Mouse (Mus musculus) hindbrain, embryonic 10.5 days (tissue): ENCODE measurements around the gene Kifap3. TPM values are rescaled to one million over a fixed set of nuclear protein-coding genes. Genes with fewer than 3 reads are reported as not detected.

ENCODE experiments used
- DNase-seq: peaks from one replicate; pipeline ENCODE4 v3.0.0-alpha.2; 2017; ENCODE audit warnings: low spot score
- H3K27ac ChIP-seq: fragments of 300-500 bp; sonication (generic); 2 replicates; pipeline ENCODE4 v1.5.1; 2016; ENCODE audit warnings: mild to moderate bottlenecking, moderate library complexity
- H3K27me3 ChIP-seq: fragments of 300-500 bp; sonication (generic); 2 replicates; pipeline ENCODE4 v1.6.1; 2016; ENCODE audit warnings: mild to moderate bottlenecking; ENCODE audit not compliant: poor library complexity, insufficient read depth, severe bottlenecking
- H3K36me3 ChIP-seq: fragments of 300-500 bp; sonication (generic); 2 replicates; pipeline ENCODE4 v1.6.1; 2016; ENCODE audit warnings: mild to moderate bottlenecking, moderate library complexity
- H3K4me1 ChIP-seq: fragments of 300-500 bp; sonication (generic); replicated peaks from 2 replicates; pipeline ENCODE4 v1.6.1; 2016; ENCODE audit warnings: mild to moderate bottlenecking
- H3K4me3 ChIP-seq: fragments of 300-500 bp; sonication (generic); 2 replicates; pipeline ENCODE4 v1.5.1; 2016; ENCODE audit warnings: mild to moderate bottlenecking, moderate library complexity
- H3K9me3 ChIP-seq: fragments of 300-500 bp; sonication (generic); 2 replicates; pipeline ENCODE4 v1.6.1; 2016; ENCODE audit warnings: mild to moderate bottlenecking, moderate library complexity
- WGBS: fragments of 180-500 bp; shearing (Covaris S2); methylation state at CpG from one replicate; pipeline ENCODE4 v1.1.7; 2016; 5-methylcytosine and 5-hydroxymethylcytosine counted together
- polyA plus RNA-seq: library from polyadenylated mRNA; unstranded; fragments of >200 nt; fragmentation: Nextera tagmentation; extraction: Ambion mirVana; gene quantifications from 2 replicates; pipeline ENCODE4 v1.2.1, GENCODE M21; 2016

Kifap3 gene
- polyA plus RNA-seq, 1 experiment from 2014 or later, result 36.9 TPM

DNA sequence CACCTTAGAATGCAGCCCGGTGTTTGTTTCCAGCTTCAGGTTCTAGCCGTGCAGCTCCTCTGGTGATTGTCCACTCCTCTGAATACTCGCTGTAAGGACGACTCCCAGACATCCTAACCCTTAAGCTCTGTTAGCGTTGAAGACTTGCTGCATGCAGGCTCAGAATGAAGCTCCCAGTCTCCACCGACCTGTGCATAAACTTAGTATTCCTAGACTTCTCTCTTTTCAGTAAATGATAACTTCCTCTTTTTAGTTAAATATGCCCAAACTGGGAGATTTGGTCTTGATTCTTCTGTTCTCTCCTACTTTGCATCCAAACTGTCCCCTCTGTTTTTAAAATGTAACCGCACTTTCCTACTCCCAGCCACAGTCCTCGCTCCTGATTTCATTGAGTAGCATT is 61.2 kb downstream of the Kifap3 start:
- H3K9me3 ChIP-seq, result no peaks in the 10 kb centered on the region
- no peaks in the 10 kb centered on the region for H3K4me1 ChIP-seq
- no peaks in the 10 kb centered on the region for H3K27me3 ChIP-seq
- no peak for DNase-seq
- H3K27ac ChIP-seq, result no peak overlapping the region
- WGBS, result 88% methylated on average over 8 of the region's 8 CpGs
- H3K36me3 ChIP-seq, result 0 out of 2 replicates have a peak, but pooled peaks cover 8% of the 10 kb centered on the region
- no peak overlapping the region for H3K4me3 ChIP-seq

DNA sequence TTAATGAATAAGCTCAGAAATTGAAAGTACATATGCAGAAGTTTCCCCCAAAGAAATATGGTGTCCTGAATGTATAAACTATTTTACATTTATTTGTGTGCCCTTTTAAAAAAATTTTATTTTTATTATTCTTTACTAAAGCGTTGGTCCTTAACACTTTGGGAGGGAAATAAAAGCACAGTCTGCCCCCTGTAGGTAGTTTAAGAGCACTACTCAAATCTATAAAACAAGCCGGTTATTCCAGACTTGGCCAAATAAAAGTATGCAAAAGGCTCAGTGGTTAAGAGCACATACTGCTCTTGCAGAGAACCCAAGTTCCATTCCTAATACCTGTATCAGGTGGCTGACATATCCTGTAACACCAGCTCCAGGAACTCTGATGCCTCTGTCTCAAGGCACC is 62.9 kb downstream of the Kifap3 start:
- H3K4me3 ChIP-seq, result no peak overlapping the region
- H3K36me3 ChIP-seq, result 0 out of 2 replicates have a peak, but pooled peaks cover 8% of the 10 kb centered on the region
- H3K4me1 ChIP-seq, result no peaks in the 10 kb centered on the region
- no peaks in the 10 kb centered on the region for H3K27me3 ChIP-seq
- no peak overlapping the region for H3K27ac ChIP-seq
- WGBS, result 60% methylated on average over 2 of the region's 2 CpGs
- no peak for DNase-seq
- no peaks in the 10 kb centered on the region for H3K9me3 ChIP-seq

DNA sequence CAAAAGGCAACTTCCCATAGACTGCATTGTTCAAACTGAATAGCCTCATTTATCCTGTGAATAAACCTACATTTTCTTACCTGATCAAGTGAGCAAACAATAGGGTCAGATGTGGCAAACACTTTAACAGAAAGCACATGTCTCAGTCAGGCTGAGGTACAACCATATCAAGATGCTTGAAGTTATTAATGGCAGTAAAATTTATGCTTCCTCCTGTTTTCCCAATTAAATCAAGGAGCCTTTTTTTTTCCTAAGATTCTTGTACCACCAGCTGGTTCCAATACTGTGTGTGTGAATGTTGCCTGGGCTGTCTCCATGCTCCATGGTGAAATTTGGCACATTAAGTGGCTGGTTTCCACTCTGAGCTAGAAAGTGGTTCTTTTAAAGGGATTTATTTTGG is 64.5 kb downstream of the Kifap3 start:
- Histone ChIP-seq H3K36me3 (peaks cover 12% of the 10 kb centered on the region), H3K27me3 (no peaks in the 10 kb centered on the region), H3K4me3 (no peak overlapping the region), H3K9me3 (no peaks in the 10 kb centered on the region), H3K27ac (no peak overlapping the region), H3K4me1 (no peaks in the 10 kb centered on the region)
- no peak for DNase-seq

DNA sequence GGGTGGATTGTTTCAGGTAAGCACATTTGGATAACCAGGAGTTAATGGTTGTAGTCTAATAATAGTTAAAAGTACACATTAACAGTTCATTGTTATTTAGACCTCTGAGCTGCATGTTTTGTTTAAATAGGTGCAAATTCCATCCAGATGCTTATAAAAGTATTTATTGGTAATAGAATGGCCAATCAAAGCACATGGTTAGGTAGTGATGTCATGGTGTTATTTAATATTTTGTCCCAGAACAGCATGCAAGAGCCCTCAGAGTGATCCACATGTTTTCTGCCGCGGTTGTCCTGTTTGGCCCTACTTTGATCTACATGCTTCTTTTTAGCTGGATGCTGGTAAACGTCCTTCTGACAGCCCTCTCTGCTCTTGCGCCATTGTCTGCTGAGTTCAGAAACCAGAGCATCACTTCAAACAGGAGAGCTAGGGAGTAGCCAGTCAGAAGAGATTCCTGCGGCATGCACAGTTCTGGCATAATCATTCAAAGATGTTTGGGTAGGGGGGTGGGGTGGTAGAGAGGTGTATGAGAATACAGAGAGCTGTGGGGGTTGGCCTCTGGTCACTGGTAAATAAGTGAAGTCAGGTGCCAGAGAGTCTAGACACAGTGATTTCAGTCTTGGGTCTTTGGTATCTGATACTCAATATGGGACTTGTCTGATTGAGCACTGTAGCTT is 73.6 kb downstream of the Kifap3 start:
- no peak overlapping the region for H3K4me3 ChIP-seq
- H3K9me3 ChIP-seq, result no peaks in the 10 kb centered on the region
- 63% methylated on average over 5 of the region's 5 CpGs for WGBS
- no peaks in the 10 kb centered on the region for H3K27me3 ChIP-seq
- DNase-seq, result peak; percentile 45
- H3K27ac ChIP-seq, result no peak overlapping the region
- H3K36me3 ChIP-seq, result peaks cover 23% of the 10 kb centered on the region
- no peaks in the 10 kb centered on the region for H3K4me1 ChIP-seq

DNA sequence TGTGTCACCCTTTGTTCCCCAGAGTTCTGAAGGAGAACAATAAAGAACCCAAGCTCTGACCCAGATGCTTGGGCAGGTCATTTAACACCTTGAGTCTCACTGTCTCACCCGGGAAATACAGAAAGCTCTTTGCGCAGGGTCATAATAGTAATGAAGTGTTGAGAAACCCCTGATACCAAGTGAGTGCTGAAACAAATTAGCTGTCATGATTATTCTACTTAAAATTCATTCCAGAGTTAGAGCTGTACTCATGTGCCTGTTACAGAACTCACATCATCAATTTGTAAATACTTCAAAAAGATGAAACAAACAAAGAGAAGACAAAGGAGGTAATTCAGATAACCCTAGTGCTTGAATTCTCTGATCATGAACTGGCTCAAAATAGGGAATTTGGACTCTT is 79.0 kb downstream of the Kifap3 start:
- WGBS, result 91% methylated on average over 2 of the region's 2 CpGs
- Histone ChIP-seq H3K27ac (no peak overlapping the region), H3K36me3 (peaks cover 44% of the 10 kb centered on the region), H3K4me1 (no peaks in the 10 kb centered on the region), H3K4me3 (no peak overlapping the region), H3K27me3 (no peaks in the 10 kb centered on the region), H3K9me3 (no peaks in the 10 kb centered on the region)
- no peak for DNase-seq

DNA sequence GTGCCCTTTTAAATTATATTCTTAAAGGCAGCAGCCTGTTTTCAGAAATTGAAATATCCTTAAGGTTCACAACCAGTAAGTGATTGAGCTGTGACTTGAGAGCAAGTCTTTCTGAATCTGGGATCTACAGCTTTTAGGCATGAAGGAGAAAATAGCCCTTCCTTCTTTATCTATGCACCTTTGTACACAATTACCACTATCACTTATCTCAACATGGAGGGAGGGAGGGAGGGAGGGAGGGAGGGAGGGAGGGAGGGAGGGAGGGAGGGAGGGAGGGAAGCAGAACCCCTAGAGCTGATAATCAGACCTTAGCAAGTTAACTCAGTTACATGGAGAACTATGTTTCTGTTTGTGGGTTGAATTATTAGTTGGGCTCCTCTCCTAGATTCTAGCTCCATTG is 82.2 kb downstream of the Kifap3 start:
- Histone ChIP-seq H3K27ac (no peak overlapping the region), H3K4me1 (no peaks in the 10 kb centered on the region), H3K27me3 (no peaks in the 10 kb centered on the region), H3K9me3 (no peaks in the 10 kb centered on the region), H3K36me3 (peaks cover 58% of the 10 kb centered on the region), H3K4me3 (no peak overlapping the region)
- DNase-seq, result no peak

DNA sequence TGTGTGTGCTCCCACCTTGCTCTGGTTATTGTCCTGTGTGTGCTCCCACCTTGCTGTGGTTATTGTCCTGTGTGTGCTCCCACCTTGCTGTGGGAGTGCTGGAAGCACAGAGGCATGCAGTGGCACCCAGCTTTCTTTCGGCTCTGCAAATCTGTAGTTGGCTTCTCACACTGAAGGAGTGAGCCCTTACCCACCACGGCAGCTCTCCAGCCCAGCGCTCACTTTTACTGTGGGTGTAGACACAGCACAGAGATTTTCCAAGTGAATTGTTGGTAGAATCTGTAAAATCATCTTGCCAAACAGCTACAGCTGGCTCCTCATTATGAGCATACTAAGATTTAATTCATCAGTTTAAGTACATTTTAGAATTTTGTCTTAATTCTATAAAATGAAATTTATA is 93.8 kb downstream of the Kifap3 start:
- Histone ChIP-seq H3K4me1 (no peaks in the 10 kb centered on the region), H3K9me3 (no peaks in the 10 kb centered on the region), H3K27ac (no peak overlapping the region), H3K4me3 (no peak overlapping the region), H3K36me3 (0 out of 2 replicates have a peak, but pooled peaks cover 4% of the 10 kb centered on the region), H3K27me3 (no peaks in the 10 kb centered on the region)
- no peak for DNase-seq
- 90% methylated on average over 3 of the region's 3 CpGs for WGBS

DNA sequence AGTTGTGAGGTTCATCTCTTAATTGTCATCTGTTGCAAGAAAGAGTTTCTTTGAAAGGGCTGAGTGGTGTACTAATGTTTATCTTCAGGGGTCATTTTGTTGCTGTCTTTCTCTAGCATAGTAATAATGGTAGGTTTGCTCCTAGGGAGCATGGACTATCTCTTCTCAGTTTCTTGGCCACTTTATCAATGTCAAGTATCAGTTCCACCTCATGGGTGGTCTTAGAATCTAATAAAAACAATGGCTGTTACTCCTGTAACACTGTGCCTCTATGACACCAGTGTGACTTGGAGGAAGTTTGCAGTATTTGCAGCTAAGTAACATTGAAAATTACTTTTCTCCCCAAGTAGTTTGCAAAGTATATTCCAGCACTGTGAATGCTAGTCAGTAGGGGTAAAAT is 110.2 kb downstream of the Kifap3 start:
- no peaks in the 10 kb centered on the region for H3K4me1 ChIP-seq
- peaks cover 3% of the 10 kb centered on the region; the same call in 1 of the 2 replicates for H3K36me3 ChIP-seq
- H3K9me3 ChIP-seq, result no peaks in the 10 kb centered on the region
- no peak for DNase-seq
- H3K27me3 ChIP-seq, result no peaks in the 10 kb centered on the region
- no peak overlapping the region for H3K4me3 ChIP-seq
- no peak overlapping the region for H3K27ac ChIP-seq

DNA sequence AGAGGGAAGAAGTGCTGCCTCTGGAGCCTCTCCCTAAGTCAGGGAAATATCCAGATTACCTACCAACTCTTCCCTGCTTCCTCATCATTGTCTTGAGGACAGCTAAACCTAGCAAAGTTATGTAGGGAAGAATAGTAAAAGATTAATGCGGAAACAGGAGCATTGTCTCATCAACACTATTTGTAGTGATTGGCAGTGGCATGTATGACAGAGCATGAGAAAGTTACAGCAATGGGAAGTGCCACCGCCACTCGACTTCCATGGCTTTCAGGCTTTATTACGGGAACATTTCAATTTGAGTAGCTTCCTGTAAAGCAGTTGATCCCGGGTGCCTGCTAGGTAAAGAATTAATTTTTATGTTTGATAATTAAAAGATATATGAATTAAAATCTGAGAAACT is 113.9 kb downstream of the Kifap3 start:
- Histone ChIP-seq H3K27me3 (no peaks in the 10 kb centered on the region), H3K27ac (no peak overlapping the region), H3K9me3 (no peaks in the 10 kb centered on the region), H3K4me3 (no peak overlapping the region), H3K4me1 (no peaks in the 10 kb centered on the region), H3K36me3 (no peaks in the 10 kb centered on the region)
- 86% methylated on average over 5 of the region's 5 CpGs for WGBS
- no peak for DNase-seq

DNA sequence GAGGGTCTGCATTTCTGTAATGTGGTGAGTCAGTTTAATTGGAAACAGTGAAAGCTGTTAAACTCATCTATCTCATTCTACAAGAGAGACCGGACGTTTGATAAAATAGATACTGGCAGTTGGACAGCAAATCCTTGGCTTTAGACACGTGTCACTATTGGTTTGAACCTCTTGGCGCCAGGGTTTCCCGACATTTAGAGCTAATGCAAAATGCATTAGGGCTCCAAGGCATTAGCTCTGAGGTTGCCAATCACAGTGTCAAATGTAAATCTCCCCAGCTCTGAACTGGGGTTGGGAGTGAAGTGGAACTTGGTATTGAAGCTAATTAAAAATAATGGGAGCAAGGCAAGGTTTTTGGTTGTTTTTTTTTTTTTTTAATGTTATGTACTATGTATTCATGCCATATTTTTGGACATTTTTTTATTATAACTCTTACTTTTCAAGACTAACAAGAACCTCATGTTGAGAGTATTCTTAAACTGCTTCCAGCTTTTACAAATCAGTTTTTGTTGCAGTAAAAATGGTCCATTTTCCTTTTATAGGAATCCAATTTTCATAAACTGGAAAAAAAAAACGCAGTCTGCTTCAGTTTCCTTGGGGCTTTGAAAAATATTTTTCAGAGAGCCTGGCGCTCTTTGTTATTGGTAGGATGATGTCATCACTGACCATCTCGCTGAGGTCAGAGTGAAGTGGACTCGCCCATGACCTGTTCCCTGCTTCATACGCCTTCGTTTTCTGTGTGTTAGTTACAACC is 114.6 kb downstream of the Kifap3 start:
- Histone ChIP-seq H3K27ac (no peak overlapping the region), H3K36me3 (no peaks in the 10 kb centered on the region), H3K4me3 (no peak overlapping the region), H3K27me3 (no peaks in the 10 kb centered on the region), H3K4me1 (no peaks in the 10 kb centered on the region), H3K9me3 (no peaks in the 10 kb centered on the region)
- DNase-seq, result no peak
- WGBS, result 81% methylated on average over 11 of the region's 11 CpGs

DNA sequence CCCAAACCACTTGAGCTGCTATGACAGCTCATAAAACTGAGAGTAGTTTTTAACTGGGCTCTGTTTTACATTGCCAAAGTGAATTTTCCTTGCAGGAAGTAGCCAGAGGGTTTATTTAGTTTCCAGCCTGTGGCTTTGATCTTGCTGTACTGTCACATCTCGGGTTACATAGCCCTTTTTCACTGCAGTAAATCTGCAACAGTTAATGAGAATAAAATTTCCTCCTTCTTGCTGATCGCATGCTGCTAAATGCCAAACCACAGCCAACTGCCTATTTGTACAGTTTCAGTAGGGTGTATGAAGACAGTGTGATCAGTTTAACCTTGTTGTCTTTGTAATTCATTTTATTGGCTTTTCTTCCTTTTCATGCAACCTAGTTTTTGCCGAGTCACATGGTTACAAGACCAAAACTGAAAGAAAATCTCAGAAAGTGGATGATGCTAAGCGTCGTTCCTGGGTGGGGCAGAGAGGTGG is 118.9 kb downstream of the Kifap3 start:
- no peaks in the 10 kb centered on the region for H3K36me3 ChIP-seq
- H3K27me3 ChIP-seq, result no peaks in the 10 kb centered on the region
- WGBS, result 70% methylated on average over 5 of the region's 5 CpGs
- DNase-seq, result no peak
- H3K9me3 ChIP-seq, result no peaks in the 10 kb centered on the region
- no peak overlapping the region for H3K27ac ChIP-seq
- H3K4me3 ChIP-seq, result no peak overlapping the region
- H3K4me1 ChIP-seq, result no peaks in the 10 kb centered on the region

DNA sequence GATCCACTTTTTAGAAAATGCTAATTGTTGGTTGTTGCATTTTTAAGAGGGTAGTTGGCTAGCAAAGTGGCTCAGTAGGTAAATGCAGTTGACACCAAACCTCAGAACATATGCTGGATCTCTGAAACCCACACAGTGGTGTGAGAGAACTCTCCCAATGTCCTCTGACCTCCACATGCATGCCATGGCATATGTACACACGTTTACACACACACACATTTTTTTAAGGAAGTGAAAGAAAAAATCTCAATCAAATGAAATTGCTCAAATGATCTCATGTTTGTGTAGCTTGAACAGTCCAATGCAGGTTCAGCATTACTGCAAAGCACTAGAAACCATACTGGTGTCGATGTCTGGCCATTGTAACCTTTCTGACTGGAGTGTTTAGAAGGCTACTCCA is 120.2 kb downstream of the Kifap3 start:
- 90% methylated on average over 2 of the region's 2 CpGs for WGBS
- no peak for DNase-seq
- no peaks in the 10 kb centered on the region for H3K27me3 ChIP-seq

DNA sequence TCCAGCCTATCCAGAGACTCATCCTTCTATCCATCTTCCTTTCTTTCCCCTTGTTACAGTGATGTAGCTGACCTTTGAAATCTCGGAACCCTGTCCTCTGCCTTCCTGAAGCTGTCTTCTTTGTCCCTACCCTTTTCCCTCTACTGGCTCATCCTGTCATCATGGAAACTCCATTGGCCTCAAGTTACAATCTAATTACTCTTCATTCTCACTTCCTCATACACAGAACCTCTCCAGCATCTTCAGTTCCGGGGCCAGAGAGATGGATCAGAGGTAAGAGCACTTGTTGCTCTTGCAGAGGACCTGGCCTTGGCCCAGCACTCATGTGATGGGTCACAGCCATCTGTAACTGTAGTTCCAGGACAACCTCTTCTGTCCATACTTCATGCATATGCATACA is 120.8 kb downstream of the Kifap3 start:
- H3K4me1 ChIP-seq, result no peaks in the 10 kb centered on the region
- no peak overlapping the region for H3K4me3 ChIP-seq
- DNase-seq, result no peak
- no peak overlapping the region for H3K27ac ChIP-seq
- no peaks in the 10 kb centered on the region for H3K9me3 ChIP-seq
- no peaks in the 10 kb centered on the region for H3K36me3 ChIP-seq
- 93% methylated on average over 2 of the region's 2 CpGs for WGBS
- H3K27me3 ChIP-seq, result no peaks in the 10 kb centered on the region

More for the DNA sequence above, 120.2 kb downstream of the Kifap3 start:
- Histone ChIP-seq H3K9me3 (no peaks in the 10 kb centered on the region), H3K4me3 (no peak overlapping the region), H3K36me3 (no peaks in the 10 kb centered on the region), H3K4me1 (no peaks in the 10 kb centered on the region), H3K27ac (no peak overlapping the region)
